Mouse (Mus musculus) heart, embryonic 16.5 days (tissue): Measurements from ENCODE around the gene Tcp10b. TPM values are rescaled to one million over a fixed set of nuclear protein-coding genes. Genes with fewer than 3 reads are reported as not detected.
"Not testable (repeated sequence)": the region's sequence is repeated elsewhere in the genome, so short reads cannot be mapped to it uniquely, and the experiment has no call there.

ENCODE experiments used
- ATAC-seq: fragments of 200-750 bp; cut with Nextera tagmentation; replicated peaks from 2 replicates; pipeline ENCODE4 v1.8.0; 2017; ENCODE audit warnings: moderate number of reproducible peaks; ENCODE audit not compliant: insufficient read depth, low FRiP score; ENCODE audit errors: extremely low read depth
- H3K27ac ChIP-seq: fragments of 300-500 bp; sonication (generic); 2 replicates; pipeline ENCODE4 v1.5.1; 2014; ENCODE audit warnings: mild to moderate bottlenecking, low read length, control low read depth, moderate library complexity
- H3K27me3 ChIP-seq: fragments of 300-500 bp; sonication (generic); 2 replicates; pipeline ENCODE4 v1.6.1; 2014; ENCODE audit warnings: low read length, mixed read lengths; ENCODE audit not compliant: control insufficient read depth, insufficient read depth
- H3K36me3 ChIP-seq: fragments of 300-500 bp; sonication (generic); 2 replicates; pipeline ENCODE4 v1.6.1; 2014; ENCODE audit not compliant: control insufficient read depth, insufficient read depth
- H3K4me1 ChIP-seq: fragments of 300-500 bp; sonication (generic); 2 replicates; pipeline ENCODE4 v1.6.1; 2014; ENCODE audit warnings: low read length, mixed read lengths; ENCODE audit not compliant: control insufficient read depth, insufficient read depth
- H3K4me2 ChIP-seq: fragments of 300-500 bp; sonication (generic); 2 replicates; pipeline ENCODE4 v1.6.1; 2014; ENCODE audit warnings: low read depth, mild to moderate bottlenecking, control low read depth, low read length
- H3K4me3 ChIP-seq: fragments of 300-500 bp; sonication (generic); 2 replicates; pipeline ENCODE4 v1.5.1; 2014; ENCODE audit warnings: mild to moderate bottlenecking, control low read depth, low read length
- H3K9ac ChIP-seq: fragments of 300-500 bp; sonication (generic); 2 replicates; pipeline ENCODE4 v1.6.1; 2014; ENCODE audit warnings: low read length, control low read depth
- H3K9me3 ChIP-seq: fragments of 300-500 bp; sonication (generic); replicated peaks from 2 replicates; pipeline ENCODE4 v1.6.1; 2016; ENCODE audit warnings: low read length; ENCODE audit not compliant: control insufficient read depth
- WGBS: fragments of 180-500 bp; shearing (Covaris S2); extraction: QIAGEN DNeasy Blood & Tissue Kit; methylation state at CpG from one replicate; pipeline ENCODE4 v1.1.7; 2014; 5-methylcytosine and 5-hydroxymethylcytosine counted together
- polyA plus RNA-seq: library from polyadenylated mRNA; unstranded; fragments of >200 nt; fragmentation: Nextera tagmentation; extraction: Ambion mirVana; gene quantifications from 2 replicates; pipeline ENCODE4 v1.2.1, GENCODE M21; 2015

The Tcp10b gene
- polyA plus RNA-seq, 1 experiment from 2014 or later, result 0.08 TPM

- H3K9ac ChIP-seq, H3K4me2 ChIP-seq, H3K4me1 ChIP-seq, ATAC-seq, H3K36me3 ChIP-seq, H3K4me3 ChIP-seq, H3K27ac ChIP-seq, H3K27me3 ChIP-seq, H3K9me3 ChIP-seq: not testable (repeated sequence)
- no CpG with 5 or more reads among the region's 1 CpGs for WGBS
Measured at GRCm38 (mm10) chr17:13091510-13091909, 30.6 kb downstream of the Tcp10b start.

DNA sequence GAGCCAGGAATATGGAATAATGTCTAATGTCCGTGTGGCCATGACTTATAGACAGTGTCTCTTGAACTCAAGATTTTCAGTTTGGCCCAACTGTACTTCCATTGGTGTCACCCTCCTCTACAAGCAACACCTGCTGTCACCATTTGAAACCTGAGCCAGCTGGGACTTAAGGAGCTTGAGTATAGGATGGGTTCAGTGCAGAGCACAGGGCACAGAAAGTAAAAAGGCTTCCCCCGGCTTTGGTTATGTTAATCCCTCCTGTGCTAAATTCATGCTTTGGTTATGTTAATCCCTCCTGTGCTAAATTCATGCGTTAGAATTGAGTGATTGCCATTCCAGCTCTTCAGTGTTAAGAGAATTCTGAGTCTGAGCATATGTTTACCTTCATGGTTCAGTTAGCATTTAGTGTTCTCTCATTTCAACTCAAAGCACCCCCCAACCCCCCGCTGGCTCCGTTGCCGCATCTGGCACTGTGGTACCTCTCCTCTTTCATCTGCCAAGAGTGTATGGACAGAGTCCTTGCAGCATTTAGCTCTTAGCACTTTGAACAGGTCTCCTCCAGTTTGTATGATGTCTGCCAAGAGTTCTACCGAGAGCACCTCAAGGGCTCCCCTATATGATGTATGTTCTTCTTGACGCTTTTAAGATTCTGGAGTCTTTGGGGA, 31.3 kb downstream of the Tcp10b start:
- not testable (repeated sequence) for H3K4me3 ChIP-seq, H3K9ac ChIP-seq, H3K4me1 ChIP-seq, H3K27ac ChIP-seq, H3K4me2 ChIP-seq, H3K9me3 ChIP-seq, ATAC-seq, H3K36me3 ChIP-seq, H3K27me3 ChIP-seq
- 66% methylated on average over 5 of the region's 8 CpGs for WGBS

DNA sequence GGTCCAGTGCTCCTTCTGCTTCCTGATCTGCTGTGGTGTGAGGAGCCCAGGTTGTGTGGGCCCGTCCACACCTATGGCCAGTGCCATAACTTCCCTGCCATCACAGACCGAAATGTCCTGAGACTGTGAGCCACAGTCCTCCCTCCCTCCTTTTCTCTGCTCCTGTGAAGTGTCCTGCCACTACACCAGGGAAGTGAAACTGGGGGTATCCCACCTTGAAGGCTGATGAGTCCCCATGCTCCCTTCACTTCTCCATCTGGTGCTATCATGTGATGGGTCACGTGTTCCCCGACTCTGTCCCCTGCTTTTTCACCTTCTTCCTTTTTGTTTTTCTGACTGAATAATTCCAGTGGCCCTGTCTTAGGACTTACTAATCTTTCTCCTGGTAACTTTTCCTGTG, 32.1 kb downstream of the Tcp10b start:
- H3K9ac ChIP-seq, H3K27me3 ChIP-seq, H3K4me2 ChIP-seq, H3K27ac ChIP-seq, H3K4me3 ChIP-seq, ATAC-seq, H3K9me3 ChIP-seq, H3K4me1 ChIP-seq, H3K36me3 ChIP-seq: not testable (repeated sequence)
- WGBS, result 82% methylated on average over 2 of the region's 4 CpGs

- 82% methylated on average over 4 of the region's 5 CpGs for WGBS
- not testable (repeated sequence) for ATAC-seq, H3K27me3 ChIP-seq, H3K9ac ChIP-seq, H3K36me3 ChIP-seq, H3K4me3 ChIP-seq, H3K27ac ChIP-seq, H3K9me3 ChIP-seq, H3K4me1 ChIP-seq, H3K4me2 ChIP-seq
Measured at GRCm38 (mm10) chr17:13106563-13106962, 45.7 kb downstream of the Tcp10b start.

GRCm38 (mm10) chr17:13112504-13113291, 51.8 kb downstream of the Tcp10b start:
- ATAC-seq, H3K27ac ChIP-seq, H3K4me3 ChIP-seq, H3K4me1 ChIP-seq, H3K9me3 ChIP-seq, H3K4me2 ChIP-seq, H3K27me3 ChIP-seq, H3K9ac ChIP-seq, H3K36me3 ChIP-seq: not testable (repeated sequence)
- WGBS, result 39% methylated on average over 3 of the region's 9 CpGs

GRCm38 (mm10) chr17:13123308-13124038, 62.6 kb downstream of the Tcp10b start:
- not testable (repeated sequence) for H3K27me3 ChIP-seq, H3K4me1 ChIP-seq, H3K36me3 ChIP-seq, H3K27ac ChIP-seq, ATAC-seq, H3K4me3 ChIP-seq, H3K9me3 ChIP-seq, H3K9ac ChIP-seq, H3K4me2 ChIP-seq
- 65% methylated on average over 2 of the region's 5 CpGs for WGBS

- 40% methylated on average over 2 of the region's 3 CpGs for WGBS
- not testable (repeated sequence) for H3K4me1 ChIP-seq, H3K9ac ChIP-seq, H3K9me3 ChIP-seq, H3K27ac ChIP-seq, H3K27me3 ChIP-seq, ATAC-seq, H3K4me3 ChIP-seq, H3K4me2 ChIP-seq, H3K36me3 ChIP-seq
Measured at GRCm38 (mm10) chr17:13124241-13124640, 63.3 kb downstream of the Tcp10b start.

DNA sequence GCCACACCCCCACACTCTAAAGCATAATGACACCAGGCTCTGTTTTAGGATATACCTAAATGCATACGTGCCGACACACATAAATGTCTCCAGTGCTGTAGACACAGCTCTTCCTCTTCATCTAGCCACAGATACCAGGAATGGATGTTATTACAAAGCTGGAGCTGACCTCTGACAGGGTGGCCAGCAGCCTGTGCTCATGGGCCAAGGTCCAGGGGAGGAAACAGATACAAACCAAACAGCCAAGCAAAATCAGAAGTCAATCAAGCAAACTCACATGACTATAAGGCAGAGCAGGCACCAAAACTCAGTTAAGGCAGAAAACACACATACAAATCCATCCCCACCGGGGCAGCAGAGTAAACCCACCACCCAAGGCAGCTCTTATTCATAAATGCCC, 68.4 kb downstream of the Tcp10b start:
- not testable (repeated sequence) for H3K4me3 ChIP-seq, H3K4me1 ChIP-seq, H3K9ac ChIP-seq, H3K36me3 ChIP-seq, H3K27me3 ChIP-seq, ATAC-seq, H3K9me3 ChIP-seq, H3K27ac ChIP-seq, H3K4me2 ChIP-seq
- WGBS, result no CpG with 5 or more reads among the region's 3 CpGs
